Mouse (Mus musculus) lung, embryonic 16.5 days (tissue): Measurements from ENCODE around the gene Maats1. TPM values are rescaled to one million over a fixed set of nuclear protein-coding genes. Genes with fewer than 3 reads are reported as not detected.

Experiments
- ATAC-seq: fragments of 200-750 bp; cut with Nextera tagmentation; 2 replicates; pipeline ENCODE4 v1.8.0; 2017; ENCODE audit warnings: low read depth, mild to moderate bottlenecking, moderate library complexity
- H3K27ac ChIP-seq: fragments of 300-500 bp; sonication (generic); 2 replicates; pipeline ENCODE4 v1.5.1; 2014; ENCODE audit warnings: mild to moderate bottlenecking, control low read depth, low read length
- H3K27me3 ChIP-seq: fragments of 300-500 bp; sonication (generic); 2 replicates; pipeline ENCODE4 v1.6.1; 2014; ENCODE audit warnings: low read depth, low read length, mixed read lengths; ENCODE audit not compliant: control insufficient read depth, insufficient read depth
- H3K36me3 ChIP-seq: fragments of 300-500 bp; sonication (generic); 2 replicates; pipeline ENCODE4 v1.6.1; 2014; ENCODE audit warnings: low read length; ENCODE audit not compliant: control insufficient read depth, insufficient read depth
- H3K4me1 ChIP-seq: fragments of 300-500 bp; sonication (generic); replicated peaks from 2 replicates; pipeline ENCODE4 v1.6.1; 2014; ENCODE audit warnings: low read length, mixed read lengths; ENCODE audit not compliant: control insufficient read depth, insufficient read depth
- H3K4me2 ChIP-seq: fragments of 300-500 bp; sonication (generic); 2 replicates; pipeline ENCODE4 v1.6.1; 2014; ENCODE audit warnings: low read depth, low read length, control low read depth
- H3K4me3 ChIP-seq: fragments of 300-500 bp; sonication (generic); 2 replicates; pipeline ENCODE4 v1.5.1; 2014; ENCODE audit warnings: mild to moderate bottlenecking, low read length, control low read depth
- H3K9ac ChIP-seq: fragments of 300-500 bp; sonication (generic); 2 replicates; pipeline ENCODE4 v1.6.1; 2014; ENCODE audit warnings: low read length, control low read depth
- H3K9me3 ChIP-seq: fragments of 300-500 bp; sonication (generic); 2 replicates; pipeline ENCODE4 v1.6.1; 2016; ENCODE audit warnings: low read length; ENCODE audit not compliant: control insufficient read depth
- WGBS: fragments of 180-500 bp; shearing (Covaris S2); extraction: QIAGEN DNeasy Blood & Tissue Kit; methylation state at CpG from one replicate; pipeline ENCODE4 v1.1.7; 2014; 5-methylcytosine and 5-hydroxymethylcytosine counted together
- polyA plus RNA-seq: library from polyadenylated mRNA; unstranded; fragments of >200 nt; fragmentation: Nextera tagmentation; extraction: Ambion mirVana; gene quantifications from 2 replicates; pipeline ENCODE4 v1.2.1, GENCODE M21; 2015

Maats1 gene
- polyA plus RNA-seq, 1 experiment from 2014 or later = 1.9 TPM

- Histone ChIP-seq H3K4me3 (no peak within 1 kb of the TSS), H3K27me3 (no peaks in the 10 kb centered on the region), H3K4me2 (peak within 1 kb of the TSS; percentile 14), H3K9ac (no peak within 1 kb of the TSS), H3K27ac (no peak within 1 kb of the TSS), H3K4me1 (peaks cover 7% of the 10 kb centered on the region; the same call in 1 of the 2 replicates), H3K36me3 (no peaks in the 10 kb centered on the region), H3K9me3 (no peaks in the 10 kb centered on the region)
- ATAC-seq = no peak
- WGBS = 42% methylated on average over 7 of the region's 7 CpGs
These were observed 47.1 kb downstream of the Maats1 start, which contains the start of gene Nr1i2 for GRCm38 (mm10) chr16:38294685-38295348. Gene Nr1i2 (minus strand): TSS chr16:38294824.

GRCm38 (mm10) chr16:38290151-38290550, 51.8 kb downstream of the Maats1 start:
- no peak overlapping the region for H3K4me2 ChIP-seq
- no peaks in the 10 kb centered on the region for H3K27me3 ChIP-seq
- H3K4me1 ChIP-seq = peaks cover under 1% of the 10 kb centered on the region; the same call in 1 of the 2 replicates
- no peaks in the 10 kb centered on the region for H3K9me3 ChIP-seq
- 53% methylated on average over 2 of the region's 2 CpGs for WGBS
- no peak overlapping the region for H3K9ac ChIP-seq
- H3K27ac ChIP-seq = no peak overlapping the region
- ATAC-seq = no peak
- no peaks in the 10 kb centered on the region for H3K36me3 ChIP-seq
- no peak overlapping the region for H3K4me3 ChIP-seq

GRCm38 (mm10) chr16:38288851-38289250, 53.1 kb downstream of the Maats1 start:
- WGBS = 29% methylated on average over 6 of the region's 6 CpGs
- no peaks in the 10 kb centered on the region for H3K36me3 ChIP-seq
- H3K4me3 ChIP-seq = no peak overlapping the region
- no peaks in the 10 kb centered on the region for H3K9me3 ChIP-seq
- H3K27me3 ChIP-seq = no peaks in the 10 kb centered on the region
- no peak overlapping the region for H3K9ac ChIP-seq
- H3K27ac ChIP-seq = no peak overlapping the region
- H3K4me1 ChIP-seq = no peaks in the 10 kb centered on the region
- no peak for ATAC-seq
- H3K4me2 ChIP-seq = no peak overlapping the region

- Histone ChIP-seq H3K36me3 (no peaks in the 10 kb centered on the region), H3K4me1 (no peaks in the 10 kb centered on the region), H3K9ac (no peak overlapping the region), H3K9me3 (no peaks in the 10 kb centered on the region), H3K4me2 (no peak overlapping the region), H3K27ac (no peak overlapping the region), H3K27me3 (no peaks in the 10 kb centered on the region), H3K4me3 (no peak overlapping the region)
- WGBS = 69% methylated on average over 3 of the region's 3 CpGs
- ATAC-seq = no peak
These were observed 54.2 kb downstream of the Maats1 start for GRCm38 (mm10) chr16:38287762-38288161.

- H3K27me3 ChIP-seq = no peaks in the 10 kb centered on the region
- WGBS = 46% methylated on average over 6 of the region's 6 CpGs
- H3K4me3 ChIP-seq = no peak overlapping the region
- no peaks in the 10 kb centered on the region for H3K9me3 ChIP-seq
- H3K4me1 ChIP-seq = no peaks in the 10 kb centered on the region
- H3K4me2 ChIP-seq = no peak overlapping the region
- H3K36me3 ChIP-seq = no peaks in the 10 kb centered on the region
- no peak for ATAC-seq
- H3K9ac ChIP-seq = no peak overlapping the region
- no peak overlapping the region for H3K27ac ChIP-seq
These were observed 54.6 kb downstream of the Maats1 start for GRCm38 (mm10) chr16:38287357-38287756.

GRCm38 (mm10) chr16:38286541-38286940, 55.4 kb downstream of the Maats1 start:
- Histone ChIP-seq H3K4me2 (no peak overlapping the region), H3K9ac (no peak overlapping the region), H3K27me3 (no peaks in the 10 kb centered on the region), H3K9me3 (no peaks in the 10 kb centered on the region), H3K4me1 (no peaks in the 10 kb centered on the region), H3K4me3 (no peak overlapping the region), H3K36me3 (no peaks in the 10 kb centered on the region), H3K27ac (no peak overlapping the region)
- no peak for ATAC-seq
- 54% methylated on average over 4 of the region's 4 CpGs for WGBS

- no peak overlapping the region for H3K9ac ChIP-seq
- no peaks in the 10 kb centered on the region for H3K27me3 ChIP-seq
- no peak overlapping the region for H3K4me3 ChIP-seq
- no peaks in the 10 kb centered on the region for H3K4me1 ChIP-seq
- no peaks in the 10 kb centered on the region for H3K9me3 ChIP-seq
- H3K36me3 ChIP-seq = no peaks in the 10 kb centered on the region
- H3K27ac ChIP-seq = no peak overlapping the region
- no peak for ATAC-seq
- WGBS = 62% methylated on average over 7 of the region's 7 CpGs
- H3K4me2 ChIP-seq = no peak overlapping the region
These were observed 56.1 kb downstream of the Maats1 start for GRCm38 (mm10) chr16:38285801-38286200.

GRCm38 (mm10) chr16:38283300-38283699, 58.6 kb downstream of the Maats1 start:
- Histone ChIP-seq H3K9me3 (no peaks in the 10 kb centered on the region), H3K27me3 (no peaks in the 10 kb centered on the region), H3K4me1 (no peaks in the 10 kb centered on the region), H3K36me3 (no peaks in the 10 kb centered on the region), H3K27ac (no peak overlapping the region), H3K9ac (no peak overlapping the region), H3K4me3 (no peak overlapping the region), H3K4me2 (no peak overlapping the region)
- WGBS = 23% methylated on average over 3 of the region's 3 CpGs
- no peak for ATAC-seq

GRCm38 (mm10) chr16:38282559-38283160, 59.3 kb downstream of the Maats1 start:
- no peak overlapping the region for H3K27ac ChIP-seq
- H3K4me1 ChIP-seq = no peaks in the 10 kb centered on the region
- no peaks in the 10 kb centered on the region for H3K36me3 ChIP-seq
- H3K4me3 ChIP-seq = no peak overlapping the region
- H3K27me3 ChIP-seq = no peaks in the 10 kb centered on the region
- H3K4me2 ChIP-seq = no peak overlapping the region
- WGBS = 73% methylated on average over 7 of the region's 7 CpGs
- no peak overlapping the region for H3K9ac ChIP-seq
- no peak for ATAC-seq
- no peaks in the 10 kb centered on the region for H3K9me3 ChIP-seq
